Mouse (Mus musculus): ENCODE measurements around the gene Arhgap42. TPM values are rescaled to one million over a fixed set of nuclear protein-coding genes. Genes with fewer than 3 reads are reported as not detected.

The Arhgap42 gene
- polyA plus RNA-seq, 1 experiment from 2014 or later, result 28.8 TPM

GRCm38 (mm10) chr9:9015108-9015507 lies 223.8 kb downstream of the Arhgap42 start:
- Histone ChIP-seq H3K27me3 (replicated peaks; ENCODE audit: control insufficient read depth, insufficient read depth, low read length) (no peaks in the 10 kb centered on the region), H3K36me3 (ENCODE audit: control insufficient read depth, insufficient read depth, low read length) (peaks cover 51% of the 10 kb centered on the region)
- WGBS, result 94% methylated on average over 2 of the region's 2 CpGs

GRCm38 (mm10) chr9:9001170-9001569 lies 237.7 kb downstream of the Arhgap42 start:
- Histone ChIP-seq H3K9me3 (ENCODE audit: control insufficient read depth, low read length) (no peaks in the 10 kb centered on the region), H3K36me3 (ENCODE audit: control insufficient read depth, insufficient read depth, low read length) (peaks cover 50% of the 10 kb centered on the region), H3K4me2 (ENCODE audit: low read depth, low read length) (no peak overlapping the region), H3K27ac (replicated peaks; ENCODE audit: low read depth, low read length) (no peak overlapping the region), H3K4me1 (ENCODE audit: control insufficient read depth, insufficient read depth, low read length) (no peaks in the 10 kb centered on the region), H3K4me3 (ENCODE audit: low read depth, low read length) (no peak overlapping the region), H3K27me3 (replicated peaks; ENCODE audit: control insufficient read depth, insufficient read depth, low read length) (no peaks in the 10 kb centered on the region), H3K9ac (ENCODE audit: low read depth, low read length) (no peak overlapping the region)
- DNase-seq (ENCODE audit: low spot score), result peak; percentile 20
- ATAC-seq (ENCODE audit: low read depth), result no peak

More at GRCm38 (mm10) chr9:9015108-9015507, 223.8 kb downstream of the Arhgap42 start:
- ATAC-seq (ENCODE audit: low read depth) (no peak), DNase-seq (ENCODE audit: low spot score) (no peak)
- H3K27ac ChIP-seq (replicated peaks; ENCODE audit: low read depth, low read length), result no peak overlapping the region
- H3K4me3 ChIP-seq (ENCODE audit: low read depth, low read length), result no peak overlapping the region
- no peaks in the 10 kb centered on the region for H3K9me3 ChIP-seq (ENCODE audit: control insufficient read depth, low read length)
- no peaks in the 10 kb centered on the region for H3K4me1 ChIP-seq (ENCODE audit: control insufficient read depth, insufficient read depth, low read length)
- H3K9ac ChIP-seq (ENCODE audit: low read depth, low read length), result no peak overlapping the region
- no peak overlapping the region for H3K4me2 ChIP-seq (ENCODE audit: low read depth, low read length)

GRCm38 (mm10) chr9:8996494-8996893 lies 242.4 kb downstream of the Arhgap42 start:
- DNase-seq (ENCODE audit: low spot score), result no peak
- Histone ChIP-seq H3K9me3 (ENCODE audit: control insufficient read depth, low read length) (peaks cover 6% of the 10 kb centered on the region; the same call in 1 of the 2 replicates), H3K27ac (replicated peaks; ENCODE audit: low read depth, low read length) (no peak overlapping the region), H3K36me3 (ENCODE audit: control insufficient read depth, insufficient read depth, low read length) (peaks cover 42% of the 10 kb centered on the region), H3K4me1 (ENCODE audit: control insufficient read depth, insufficient read depth, low read length) (no peaks in the 10 kb centered on the region), H3K4me3 (ENCODE audit: low read depth, low read length) (no peak overlapping the region), H3K9ac (ENCODE audit: low read depth, low read length) (no peak overlapping the region), H3K27me3 (replicated peaks; ENCODE audit: control insufficient read depth, insufficient read depth, low read length) (no peaks in the 10 kb centered on the region), H3K4me2 (ENCODE audit: low read depth, low read length) (no peak overlapping the region)
- no peak for ATAC-seq (ENCODE audit: low read depth)
- WGBS, result 73% methylated on average over 2 of the region's 2 CpGs

GRCm38 (mm10) chr9:8982315-8982714 lies 256.6 kb downstream of the Arhgap42 start:
- Histone ChIP-seq H3K4me1 (ENCODE audit: control insufficient read depth, insufficient read depth, low read length) (no peaks in the 10 kb centered on the region), H3K27ac (replicated peaks; ENCODE audit: low read depth, low read length) (no peak overlapping the region), H3K9ac (ENCODE audit: low read depth, low read length) (no peak overlapping the region), H3K9me3 (ENCODE audit: control insufficient read depth, low read length) (no peaks in the 10 kb centered on the region), H3K36me3 (ENCODE audit: control insufficient read depth, insufficient read depth, low read length) (no peaks in the 10 kb centered on the region), H3K4me2 (ENCODE audit: low read depth, low read length) (no peak overlapping the region), H3K4me3 (ENCODE audit: low read depth, low read length) (no peak overlapping the region), H3K27me3 (replicated peaks; ENCODE audit: control insufficient read depth, insufficient read depth, low read length) (no peaks in the 10 kb centered on the region)
- no peak for DNase-seq (ENCODE audit: low spot score)
- no peak for ATAC-seq (ENCODE audit: low read depth)
- 77% methylated on average over 3 of the region's 3 CpGs for WGBS

- WGBS, result 25% methylated on average over 2 of the region's 2 CpGs
- H3K36me3 ChIP-seq (ENCODE audit: control insufficient read depth, insufficient read depth, low read length), result no peaks in the 10 kb centered on the region
- no peak for ATAC-seq (ENCODE audit: low read depth)
- no peaks in the 10 kb centered on the region for H3K4me1 ChIP-seq (ENCODE audit: control insufficient read depth, insufficient read depth, low read length)
- H3K4me3 ChIP-seq (ENCODE audit: low read depth, low read length), result no peak overlapping the region
- no peak overlapping the region for H3K27ac ChIP-seq (replicated peaks; ENCODE audit: low read depth, low read length)
- H3K9ac ChIP-seq (ENCODE audit: low read depth, low read length), result no peak overlapping the region
- H3K4me2 ChIP-seq (ENCODE audit: low read depth, low read length), result no peak overlapping the region
- H3K9me3 ChIP-seq (ENCODE audit: control insufficient read depth, low read length), result no peaks in the 10 kb centered on the region
- H3K27me3 ChIP-seq (replicated peaks; ENCODE audit: control insufficient read depth, insufficient read depth, low read length), result no peaks in the 10 kb centered on the region
- no peak for DNase-seq (ENCODE audit: low spot score)
Observed at GRCm38 (mm10) chr9:8977775-8978174, 261.1 kb downstream of the Arhgap42 start.

GRCm38 (mm10) chr9:8971491-8971890 lies 267.4 kb downstream of the Arhgap42 start, which contains the start of gene Gm16485:
Gene Gm16485, plus strand, starts transcription at chr9:8971791.
- no peak for ATAC-seq (ENCODE audit: low read depth)
- WGBS, result 70% methylated on average over 2 of the region's 2 CpGs
- H3K4me2 ChIP-seq (ENCODE audit: low read depth, low read length), result no peak within 1 kb of the TSS

GRCm38 (mm10) chr9:8970240-8970639 lies 268.7 kb downstream of the Arhgap42 start:
- WGBS, result 66% methylated on average over 7 of the region's 7 CpGs
- Histone ChIP-seq H3K9ac (ENCODE audit: low read depth, low read length) (no peak overlapping the region), H3K4me1 (ENCODE audit: control insufficient read depth, insufficient read depth, low read length) (no peaks in the 10 kb centered on the region), H3K27me3 (replicated peaks; ENCODE audit: control insufficient read depth, insufficient read depth, low read length) (no peaks in the 10 kb centered on the region), H3K4me3 (ENCODE audit: low read depth, low read length) (no peak overlapping the region), H3K36me3 (ENCODE audit: control insufficient read depth, insufficient read depth, low read length) (no peaks in the 10 kb centered on the region), H3K4me2 (ENCODE audit: low read depth, low read length) (no peak overlapping the region), H3K9me3 (ENCODE audit: control insufficient read depth, low read length) (no peaks in the 10 kb centered on the region), H3K27ac (replicated peaks; ENCODE audit: low read depth, low read length) (no peak overlapping the region)
- ATAC-seq (ENCODE audit: low read depth) (no peak), DNase-seq (ENCODE audit: low spot score) (peak; percentile 42)

More at GRCm38 (mm10) chr9:8971491-8971890, 267.4 kb downstream of the Arhgap42 start, which contains the start of gene Gm16485:
- no peaks in the 10 kb centered on the region for H3K4me1 ChIP-seq (ENCODE audit: control insufficient read depth, insufficient read depth, low read length)
- no peak for DNase-seq (ENCODE audit: low spot score)
- no peak within 1 kb of the TSS for H3K9ac ChIP-seq (ENCODE audit: low read depth, low read length)
- H3K9me3 ChIP-seq (ENCODE audit: control insufficient read depth, low read length), result no peaks in the 10 kb centered on the region
- H3K36me3 ChIP-seq (ENCODE audit: control insufficient read depth, insufficient read depth, low read length), result no peaks in the 10 kb centered on the region
- no peaks in the 10 kb centered on the region for H3K27me3 ChIP-seq (replicated peaks; ENCODE audit: control insufficient read depth, insufficient read depth, low read length)
- no peak within 1 kb of the TSS for H3K4me3 ChIP-seq (ENCODE audit: low read depth, low read length)
- H3K27ac ChIP-seq (replicated peaks; ENCODE audit: low read depth, low read length), result no peak within 1 kb of the TSS

GRCm38 (mm10) chr9:8964512-8965133 lies 274.3 kb downstream of the Arhgap42 start:
- WGBS, result 68% methylated on average over 8 of the region's 8 CpGs
- ATAC-seq (ENCODE audit: low read depth) (no peak), DNase-seq (ENCODE audit: low spot score) (peak; percentile 35)

GRCm38 (mm10) chr9:8953306-8953705 lies 285.6 kb downstream of the Arhgap42 start:
- Histone ChIP-seq H3K9me3 (ENCODE audit: control insufficient read depth, low read length) (no peaks in the 10 kb centered on the region), H3K36me3 (ENCODE audit: control insufficient read depth, insufficient read depth, low read length) (no peaks in the 10 kb centered on the region), H3K9ac (ENCODE audit: low read depth, low read length) (no peak overlapping the region), H3K4me3 (ENCODE audit: low read depth, low read length) (no peak overlapping the region), H3K27ac (replicated peaks; ENCODE audit: low read depth, low read length) (no peak overlapping the region), H3K4me2 (ENCODE audit: low read depth, low read length) (no peak overlapping the region), H3K27me3 (replicated peaks; ENCODE audit: control insufficient read depth, insufficient read depth, low read length) (no peaks in the 10 kb centered on the region), H3K4me1 (ENCODE audit: control insufficient read depth, insufficient read depth, low read length) (no peaks in the 10 kb centered on the region)
- DNase-seq (ENCODE audit: low spot score) (peak; percentile 25), ATAC-seq (ENCODE audit: low read depth) (no peak)

More at GRCm38 (mm10) chr9:8964512-8965133, 274.3 kb downstream of the Arhgap42 start:
- Histone ChIP-seq H3K4me1 (ENCODE audit: control insufficient read depth, insufficient read depth, low read length) (no peaks in the 10 kb centered on the region), H3K4me2 (ENCODE audit: low read depth, low read length) (no peak overlapping the region), H3K9me3 (ENCODE audit: control insufficient read depth, low read length) (no peaks in the 10 kb centered on the region), H3K27ac (replicated peaks; ENCODE audit: low read depth, low read length) (no peak overlapping the region), H3K4me3 (ENCODE audit: low read depth, low read length) (no peak overlapping the region), H3K9ac (ENCODE audit: low read depth, low read length) (no peak overlapping the region), H3K27me3 (replicated peaks; ENCODE audit: control insufficient read depth, insufficient read depth, low read length) (no peaks in the 10 kb centered on the region), H3K36me3 (ENCODE audit: control insufficient read depth, insufficient read depth, low read length) (no peaks in the 10 kb centered on the region)
